Mouse (Mus musculus) left cerebral cortex, postnatal 14 days (tissue): ENCODE results near the gene Ass1. TPM values are rescaled to one million over a fixed set of nuclear protein-coding genes. Genes with fewer than 3 reads are reported as not detected.

Source experiments
- DNase-seq, 2 experiments: peaks; one replicate each; pipeline ENCODE4 v3.0.0; 2021 to 2022; ENCODE audit warnings: low spot score in 2 of 2, mixed read lengths in 1 of 2
- intact Hi-C: fragments of 180-260 bp; cut with DNase I; formaldehyde crosslinking; loops from one replicate; pipeline ENCODE4 v1.15.1; 2025
- total RNA-seq, 2 experiments: library from RNA; stranded (reverse); gene quantifications; 2 replicates each; pipeline ENCODE4 v1.2.3; 2021

Ass1 gene
- total RNA-seq, 2 experiments from 2014 or later: 8.5 to 14.6 TPM

DNA sequence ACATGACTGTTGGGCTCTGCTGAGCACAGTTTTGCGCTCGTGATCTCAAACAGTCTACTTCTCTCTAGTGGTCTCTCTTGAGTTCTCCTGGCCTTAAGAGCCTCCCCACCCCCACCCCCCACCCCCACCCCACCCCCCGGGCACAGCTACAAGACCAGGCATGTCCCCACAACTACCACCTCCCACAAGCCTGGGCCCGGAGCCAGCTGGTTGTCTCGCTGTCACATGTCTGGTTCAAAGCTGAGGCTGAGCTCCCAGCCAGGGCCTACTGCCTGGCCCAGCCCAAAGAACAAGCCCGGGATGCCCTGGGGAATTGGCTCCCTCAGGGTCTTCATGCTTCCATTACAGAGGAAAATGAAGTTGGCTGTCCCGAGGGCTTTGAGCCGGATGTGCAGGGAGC lies 15.7 kb upstream of the Ass1 start:
- intact Hi-C loops: no loop called here
- peak; percentile 30 to 50 for DNase-seq

DNA sequence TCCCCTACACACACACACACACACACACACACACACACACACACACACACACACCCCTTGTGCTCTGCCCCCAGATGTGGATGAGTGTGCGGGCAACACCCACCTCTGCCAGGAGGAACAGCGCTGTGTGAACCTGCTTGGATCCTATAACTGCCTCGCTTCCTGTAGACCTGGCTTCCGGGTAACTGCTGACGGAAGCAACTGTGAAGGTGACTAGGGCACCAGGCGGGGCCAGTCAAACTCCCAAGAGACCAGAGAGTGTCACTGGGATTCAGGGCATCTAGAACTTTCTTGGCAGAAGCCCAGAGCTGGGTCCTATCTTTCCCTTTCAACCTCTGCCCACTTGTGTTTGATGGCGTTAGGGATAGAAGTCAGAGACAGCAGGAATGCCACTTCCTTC lies 14.6 kb upstream of the Ass1 start:
- DNase-seq: no peak
- intact Hi-C loops: no loop called here

DNA sequence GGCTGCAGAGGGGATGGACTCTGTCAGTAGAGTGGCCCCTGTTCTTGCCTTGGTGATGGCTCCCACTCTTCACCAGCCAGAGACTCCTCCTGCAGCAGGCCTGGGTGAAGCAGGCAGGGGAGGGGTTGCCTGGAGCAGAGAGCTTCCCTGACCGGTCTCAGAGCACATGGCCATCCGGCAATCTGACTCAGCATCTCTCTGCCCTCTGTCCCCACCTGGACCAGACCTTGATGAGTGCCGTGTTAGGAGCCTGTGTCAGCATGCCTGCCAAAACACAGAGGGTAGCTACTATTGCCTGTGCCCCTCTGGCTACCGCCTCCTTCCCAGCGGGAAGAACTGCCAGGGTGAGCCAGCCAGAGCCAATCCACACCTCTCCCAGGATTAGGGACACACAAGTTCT lies 11.5 kb upstream of the Ass1 start:
- intact Hi-C loops: no loop called here
- DNase-seq: no peak

DNA sequence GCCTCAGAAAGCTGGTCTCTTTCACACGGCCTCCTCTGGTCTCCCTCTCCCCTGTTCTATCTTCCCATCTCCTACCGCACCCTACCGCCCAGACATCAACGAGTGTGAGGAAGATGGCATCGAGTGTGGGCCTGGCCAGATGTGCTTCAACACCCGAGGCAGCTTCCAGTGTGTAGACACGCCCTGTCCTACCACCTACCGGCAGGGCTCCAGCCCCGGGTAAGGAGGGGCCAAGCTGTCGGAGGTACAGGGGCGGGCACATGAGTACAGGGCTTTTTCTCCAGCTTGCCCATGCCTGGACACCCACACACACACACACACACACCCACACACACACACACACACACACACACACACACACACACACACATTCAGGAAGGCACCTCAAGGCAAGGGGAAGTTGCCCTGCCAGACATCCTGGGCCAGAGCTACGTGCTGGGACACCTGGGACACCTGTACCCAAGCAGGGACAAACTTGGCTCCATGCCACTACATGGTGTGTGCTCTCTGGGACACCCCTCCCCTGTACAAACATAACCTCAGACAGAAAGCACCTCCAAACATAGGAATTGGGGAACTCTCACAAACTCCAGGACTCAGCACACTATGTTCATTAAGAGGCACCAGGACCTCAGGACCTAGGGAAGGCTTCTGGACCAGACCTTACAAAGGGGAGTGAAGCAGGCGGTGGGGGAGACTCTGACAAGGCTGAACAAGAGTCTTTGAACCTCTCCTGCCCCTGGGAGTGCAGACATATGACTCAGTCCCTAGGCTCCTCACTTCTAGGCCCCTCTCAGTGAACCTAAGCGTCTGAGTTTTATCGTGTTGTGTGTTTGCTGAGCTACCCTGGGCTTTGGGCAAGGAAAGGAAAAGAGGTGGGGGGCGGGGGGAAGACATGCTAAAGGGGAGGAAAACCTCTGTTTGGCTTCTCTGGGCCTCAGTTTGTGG lies 10.7 kb upstream of the Ass1 start:
- intact Hi-C loops: no loop called here
- DNase-seq: no peak

DNA sequence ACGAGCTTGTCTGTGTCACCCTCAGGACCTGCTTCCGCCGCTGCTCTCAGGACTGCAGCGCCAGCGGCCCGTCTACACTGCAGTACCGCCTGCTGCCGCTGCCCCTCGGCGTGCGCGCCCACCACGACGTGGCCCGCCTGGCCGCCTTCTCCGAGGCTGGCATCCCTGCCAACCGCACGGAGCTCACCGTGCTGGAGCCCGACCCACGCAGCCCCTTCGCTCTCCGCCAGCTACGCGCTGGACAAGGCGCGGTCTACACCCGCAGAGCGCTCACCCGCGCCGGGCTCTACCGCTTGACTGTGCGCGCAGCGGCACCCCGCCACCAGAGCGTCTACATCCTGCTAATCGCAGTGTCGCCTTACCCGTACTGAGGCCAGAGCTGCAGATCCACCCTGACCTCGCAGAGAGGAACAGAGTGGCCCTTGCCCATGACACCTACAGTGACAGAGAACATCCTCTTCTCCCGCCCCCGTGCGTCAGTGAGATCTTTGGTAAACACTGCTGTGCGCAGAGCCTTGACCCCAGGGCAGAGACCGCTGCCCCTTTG lies 9.9 kb upstream of the Ass1 start:
- intact Hi-C loops: no loop called here
- peak; percentile 36 to 43 for DNase-seq

DNA sequence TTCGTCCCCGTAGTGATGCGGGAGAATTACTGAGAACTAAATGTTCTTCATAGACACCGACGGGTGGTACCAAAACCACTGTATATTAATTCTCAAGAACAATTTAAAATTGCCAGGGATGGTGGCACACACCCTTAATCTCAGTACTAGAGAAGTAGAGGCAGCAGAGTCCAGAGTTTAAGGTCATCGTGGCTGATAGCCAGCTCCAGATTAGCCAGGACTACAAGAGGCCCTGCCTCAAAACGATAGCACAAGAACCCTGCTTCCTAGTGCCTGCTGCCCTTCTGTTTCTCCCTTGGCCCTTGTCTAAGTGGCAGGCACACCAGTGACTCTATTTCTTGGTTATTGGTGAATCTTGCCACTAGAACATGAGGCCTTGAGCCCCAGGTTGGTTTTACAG lies 9.1 kb upstream of the Ass1 start:
- intact Hi-C loops: no loop called here
- DNase-seq: no peak

DNA sequence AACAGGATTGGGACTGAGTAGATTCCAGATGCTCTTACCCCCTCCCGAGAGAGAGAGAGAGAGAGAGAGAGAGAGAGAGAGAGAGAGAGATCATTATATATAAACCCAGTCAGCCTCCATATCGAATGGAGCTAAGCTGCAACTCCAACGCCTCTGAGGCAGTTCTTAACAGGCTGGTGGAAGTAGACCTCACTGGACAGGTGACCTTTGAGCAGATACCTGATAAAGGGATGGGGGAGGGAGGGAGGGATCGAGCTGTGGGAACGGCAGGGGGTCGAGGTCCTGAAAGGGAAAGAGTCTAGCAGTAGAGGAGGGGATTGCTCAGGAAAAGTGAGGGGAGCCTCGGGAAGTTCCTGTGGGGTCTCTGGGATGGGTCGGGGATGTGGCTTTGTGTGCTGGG lies 8.0 kb upstream of the Ass1 start:
- intact Hi-C loops: no loop called here
- no peak for DNase-seq

DNA sequence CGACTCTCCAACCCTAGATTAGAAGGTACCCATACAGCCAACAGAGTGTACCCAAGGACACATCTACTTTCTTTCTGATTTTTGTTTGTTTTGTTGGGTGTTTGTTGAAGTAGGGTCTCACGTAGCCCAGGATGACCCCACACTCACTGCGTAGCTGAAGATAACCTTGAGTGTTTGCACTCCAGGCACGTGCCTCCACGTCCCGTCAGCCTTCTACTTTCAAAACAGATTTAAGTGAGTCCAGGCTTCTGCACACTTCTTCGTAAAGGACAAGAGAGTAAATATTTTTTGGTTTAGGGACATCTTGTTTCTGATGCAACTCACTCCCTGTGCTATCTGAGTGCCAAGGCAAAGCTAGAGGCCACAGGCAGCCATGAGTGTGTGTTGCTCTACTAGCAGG lies 6.8 kb upstream of the Ass1 start:
- intact Hi-C loops: no loop called here

DNA sequence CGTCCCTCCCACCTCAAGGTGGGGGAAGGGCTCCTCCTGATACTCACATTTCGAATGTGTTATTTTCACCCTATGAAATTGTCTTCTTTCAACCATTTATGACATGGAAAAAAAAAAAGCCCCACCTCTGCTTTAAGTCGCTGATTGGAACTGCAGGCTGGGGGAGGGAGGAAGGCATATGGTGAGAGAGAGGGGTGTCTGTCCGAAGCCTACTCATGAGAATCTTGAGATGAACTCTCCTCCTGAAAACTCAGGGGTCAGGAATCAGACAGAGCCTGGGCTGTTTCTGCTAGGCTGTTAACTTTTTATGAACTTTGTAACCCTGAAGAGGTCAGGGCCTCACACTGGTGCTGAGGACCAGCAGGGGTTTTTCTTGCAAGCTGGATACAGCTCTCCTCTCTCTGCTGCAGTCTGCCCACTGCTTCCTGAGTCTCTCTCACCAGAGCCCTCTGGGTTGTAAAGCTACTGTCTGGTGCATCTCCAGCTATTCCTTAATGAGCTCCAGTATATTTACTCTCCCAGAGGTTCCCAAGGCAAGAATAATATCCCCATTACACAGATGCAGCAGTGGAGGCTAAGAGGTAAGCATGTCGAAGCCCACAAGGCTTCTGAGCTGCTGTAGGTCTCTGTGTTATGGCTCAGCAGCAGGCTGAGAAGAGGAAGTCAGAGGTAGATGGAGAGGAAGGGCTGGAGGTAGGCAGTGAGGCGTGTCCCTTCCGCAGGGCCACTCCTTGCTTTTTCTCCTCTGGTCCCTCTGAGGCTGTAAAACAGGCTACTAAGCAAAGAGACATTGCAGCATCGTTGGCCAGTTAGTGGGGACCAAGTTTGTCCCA lies 6.1 kb upstream of the Ass1 start:
- no peak for DNase-seq
- intact Hi-C loops: no loop called here

More for the DNA sequence above, 6.8 kb upstream of the Ass1 start:
- no peak for DNase-seq

DNA sequence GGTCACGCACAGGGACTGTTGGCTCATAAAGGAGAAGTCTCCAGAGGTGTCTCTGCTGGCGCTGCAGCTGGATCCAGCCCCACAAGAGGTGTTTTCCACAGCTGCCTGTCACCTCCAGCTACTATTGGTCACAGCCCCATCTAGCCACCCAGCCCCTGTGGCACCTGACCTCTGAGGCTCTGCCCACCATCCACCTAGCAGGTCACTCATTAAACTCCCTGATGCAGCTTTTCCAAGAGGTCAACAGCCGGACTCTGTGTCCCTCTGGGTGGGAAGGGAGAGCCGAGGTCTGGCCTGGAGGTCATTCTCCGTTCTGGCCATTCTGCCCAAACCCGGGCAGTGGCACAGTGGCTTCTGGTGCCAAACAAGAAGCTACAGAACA lies 5.5 kb upstream of the Ass1 start:
- intact Hi-C loops: no loop called here
- no peak for DNase-seq

DNA sequence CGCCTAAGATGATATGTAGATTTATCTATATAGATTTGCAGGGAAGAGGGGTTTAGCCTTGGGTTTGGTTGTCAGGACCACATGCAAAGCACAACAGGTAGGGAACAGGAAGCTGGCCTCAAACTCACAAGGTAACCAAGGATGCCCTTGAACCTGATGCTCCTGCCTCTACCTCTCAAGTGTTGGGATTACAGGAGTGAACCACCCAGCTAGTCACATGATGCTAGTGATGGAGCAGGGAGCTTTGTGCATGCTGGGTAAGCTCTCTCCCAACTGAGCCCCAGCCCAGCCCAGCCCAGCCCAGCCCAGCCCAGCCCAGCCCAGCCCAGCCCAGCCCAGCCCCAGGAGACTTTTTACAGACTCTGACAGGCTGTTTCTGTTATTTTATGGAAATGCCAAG lies 2.5 kb upstream of the Ass1 start:
- no peak for DNase-seq
- intact Hi-C loops: no loop called here

DNA sequence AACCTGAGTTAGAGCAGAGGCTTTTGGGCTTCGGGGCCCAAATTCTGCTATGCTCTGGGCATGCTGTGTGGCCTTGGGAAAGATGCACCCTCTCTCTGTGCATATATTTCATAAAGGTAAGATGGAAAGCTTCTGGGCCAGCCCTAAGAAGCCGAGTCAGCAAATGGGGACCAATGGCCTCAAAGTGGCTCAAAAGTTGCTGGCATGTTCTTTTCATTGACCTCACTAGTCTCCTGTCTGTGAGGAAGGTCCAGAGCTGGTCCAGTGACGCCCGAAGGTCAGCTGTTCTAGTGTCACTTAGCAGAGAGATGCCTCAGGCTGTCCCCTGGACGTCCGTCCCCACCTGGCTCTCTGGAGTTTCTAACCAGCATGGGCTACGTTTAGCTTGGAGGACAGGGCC lies 1.1 kb upstream of the Ass1 start:
- DNase-seq: no peak
- intact Hi-C loops: no loop called here

DNA sequence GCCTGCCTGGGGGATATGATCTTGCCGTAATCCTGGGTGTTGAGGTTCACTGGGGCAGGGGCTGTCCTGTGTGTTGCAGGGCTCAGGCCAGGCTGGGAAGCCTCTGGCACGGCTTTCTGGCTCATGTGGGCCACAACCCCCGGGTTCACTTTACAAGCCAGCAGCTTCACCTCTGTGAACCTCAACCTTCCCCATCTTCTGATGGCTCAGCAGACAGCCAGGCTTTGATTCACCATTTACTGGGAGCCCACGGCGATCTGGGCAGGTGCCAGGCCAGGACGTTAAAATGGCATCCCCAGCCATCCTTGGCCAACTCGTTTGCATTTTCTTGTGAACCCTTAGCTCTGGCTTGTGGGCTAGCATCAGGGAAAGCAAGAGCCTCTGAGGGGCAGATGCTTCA lies 527 bp upstream of the Ass1 start:
- no peak for DNase-seq

DNA sequence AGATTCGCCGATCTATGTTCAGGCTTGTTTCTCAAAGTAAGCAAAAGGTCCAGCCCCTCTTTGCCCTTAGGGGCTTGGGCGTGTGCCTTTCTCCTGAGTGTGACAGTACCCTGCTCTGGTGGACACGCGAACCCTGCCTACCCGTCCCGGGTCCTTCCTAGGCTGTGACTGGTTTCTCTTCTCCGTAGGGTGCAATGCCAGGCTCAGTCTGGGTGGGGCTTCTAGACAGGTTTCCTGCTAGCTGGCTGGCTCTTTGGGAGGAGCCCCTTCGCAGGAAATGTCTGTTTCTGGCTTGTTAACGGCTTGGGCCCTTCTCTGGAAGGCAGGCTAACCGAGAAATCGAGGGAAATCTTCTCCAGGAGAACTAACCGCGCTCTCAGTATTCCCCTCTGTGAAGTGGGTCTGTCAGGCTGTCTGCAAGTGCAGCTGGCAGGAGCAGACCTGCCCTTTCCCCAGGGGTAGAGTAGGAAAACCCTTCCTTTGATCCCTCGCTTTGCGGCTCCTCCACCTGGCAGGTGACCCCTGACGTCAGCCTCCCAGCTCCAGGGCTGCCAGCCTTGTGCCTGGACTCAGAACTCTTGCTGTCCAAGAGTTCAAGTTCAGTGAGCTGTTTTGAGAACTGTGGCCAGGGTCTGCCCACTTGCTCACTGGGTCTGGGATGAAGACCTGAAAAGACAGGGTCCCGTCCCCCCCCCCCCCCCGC lies 827 bp downstream of the Ass1 start:
- intact Hi-C loops: no loop called here
- DNase-seq: no peak

More for the DNA sequence above, 527 bp upstream of the Ass1 start:
- intact Hi-C loops: no loop called here

DNA sequence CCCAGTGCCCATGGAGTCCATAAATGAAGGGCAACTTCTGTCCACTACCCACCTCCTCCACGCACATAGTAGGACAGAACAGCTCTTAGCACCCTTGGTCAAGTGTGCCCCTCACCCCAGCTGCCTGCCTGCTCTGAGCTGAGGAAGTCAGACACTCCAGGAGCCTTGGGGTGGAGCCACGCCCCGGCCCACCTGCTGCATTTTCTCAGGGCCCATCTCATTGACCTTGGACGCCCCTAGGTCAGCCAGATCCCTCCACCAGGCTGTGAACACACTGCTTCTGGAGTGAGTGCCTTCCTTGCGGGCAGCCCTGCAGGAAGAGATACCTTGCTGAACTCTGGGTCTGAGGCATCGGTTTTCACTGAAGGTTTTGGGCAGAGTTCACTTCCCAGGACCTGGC lies 1.6 kb downstream of the Ass1 start:
- intact Hi-C loops: loop anchor here (2.0 kb wide), 1 partner anchor 37 kb away; no protein-coding TSS in a partner anchor
- no peak for DNase-seq

DNA sequence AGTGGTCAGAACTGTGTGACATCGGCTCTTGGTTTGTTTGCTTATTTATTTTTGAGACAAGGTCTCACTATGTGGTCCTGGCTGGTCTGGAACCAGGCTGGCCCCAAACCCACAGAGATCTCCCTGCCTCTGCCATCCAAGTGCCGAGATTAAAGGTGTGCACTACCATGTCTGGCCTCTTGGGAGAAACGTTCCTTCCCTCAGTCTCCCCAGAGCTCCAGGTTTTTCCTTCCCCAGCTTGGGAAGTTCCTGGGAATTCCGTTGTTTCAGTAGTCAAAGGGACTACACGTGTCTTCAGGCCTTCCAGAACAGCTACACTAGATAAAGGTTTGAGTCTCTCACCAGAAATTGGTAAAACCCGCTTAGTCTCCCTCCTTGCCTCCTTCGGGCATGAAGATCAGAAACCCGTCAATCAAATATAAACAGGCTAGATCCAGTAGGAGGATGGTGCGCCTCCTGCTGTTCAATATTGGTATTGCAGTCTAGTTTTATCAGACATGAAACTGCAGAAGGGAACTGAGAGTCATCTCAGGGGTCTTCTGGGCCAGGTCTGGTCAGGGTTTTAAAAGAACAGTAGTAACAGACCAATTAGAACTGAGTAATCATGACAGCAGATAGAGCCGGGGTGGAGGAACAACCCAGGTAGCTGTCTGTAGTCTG lies 2.5 kb downstream of the Ass1 start:
- intact Hi-C loops: loop anchor here (2.0 kb wide), 1 partner anchor 38 kb away; no protein-coding TSS in a partner anchor
- DNase-seq: peak; percentile 40 to 48

DNA sequence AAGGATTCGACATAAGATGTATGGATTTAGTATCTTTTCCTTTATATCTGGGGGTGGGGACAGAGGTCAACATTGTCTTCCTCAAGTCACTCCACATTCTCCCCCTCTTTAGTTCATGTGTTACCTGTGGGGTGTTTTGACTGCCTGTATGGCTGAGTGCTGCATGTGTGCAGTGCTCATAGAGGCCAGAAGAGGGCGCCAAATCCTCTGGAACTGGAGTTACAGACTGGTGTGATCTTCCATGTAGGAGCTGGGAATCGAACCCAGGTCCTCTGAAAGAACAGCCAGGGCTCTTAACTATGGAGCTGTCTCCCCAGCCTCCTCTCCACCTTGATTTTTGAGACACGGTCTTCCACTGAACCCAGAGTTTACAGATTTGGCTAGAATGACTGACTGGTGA lies 3.9 kb downstream of the Ass1 start:
- intact Hi-C loops: loop anchor here (2.0 kb wide), 1 partner anchor 39 kb away; no protein-coding TSS in a partner anchor
- DNase-seq: no peak

DNA sequence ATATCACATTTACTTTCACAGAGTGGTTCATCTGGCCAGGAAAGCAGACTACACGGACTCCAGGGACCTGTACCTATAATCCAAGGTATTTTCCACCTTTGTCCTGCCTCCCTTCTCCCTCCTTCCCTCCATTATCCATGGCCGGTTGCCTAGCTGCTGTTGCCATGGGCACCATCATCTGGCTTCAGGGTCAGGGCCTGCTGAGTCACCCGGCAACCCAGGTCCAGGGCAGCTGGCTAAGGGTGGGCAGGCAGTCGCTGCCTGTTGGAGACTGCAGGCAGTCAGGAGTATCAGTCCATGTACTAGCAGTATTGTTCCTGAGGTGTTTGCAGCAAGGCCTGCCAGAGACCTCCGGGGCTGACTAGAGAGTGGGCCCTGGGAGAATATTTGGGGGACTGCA lies 4.7 kb downstream of the Ass1 start:
- intact Hi-C loops: no loop called here
- DNase-seq: no peak
